Mouse (Mus musculus) midbrain, embryonic 13.5 days (tissue): ENCODE data around the gene Camk1. TPM values are rescaled to one million over a fixed set of nuclear protein-coding genes. Genes with fewer than 3 reads are reported as not detected.
A peak's percentile ranks its signal among the peaks of the same experiment; 100 is the strongest.

Experiments used
- ATAC-seq: fragments of 200-750 bp; cut with Nextera tagmentation; 2 replicates; pipeline ENCODE4 v1.8.0; 2017; ENCODE audit warnings: mild to moderate bottlenecking, moderate TSS enrichment, moderate library complexity
- H3K27ac ChIP-seq: fragments of 300-500 bp; sonication (generic); 2 replicates; pipeline ENCODE4 v1.5.1; 2015; ENCODE audit warnings: inconsistent platforms, mild to moderate bottlenecking, moderate library complexity
- H3K27me3 ChIP-seq: fragments of 300-500 bp; sonication (generic); 2 replicates; pipeline ENCODE4 v1.6.1; 2015; ENCODE audit warnings: mild to moderate bottlenecking, inconsistent platforms
- H3K36me3 ChIP-seq: fragments of 300-500 bp; sonication (generic); 2 replicates; pipeline ENCODE4 v1.6.1; 2015; ENCODE audit warnings: mild to moderate bottlenecking, inconsistent platforms
- H3K4me1 ChIP-seq: fragments of 300-500 bp; sonication (generic); replicated peaks from 2 replicates; pipeline ENCODE4 v1.6.1; 2015; ENCODE audit warnings: inconsistent platforms
- H3K4me2 ChIP-seq: fragments of 300-500 bp; sonication (generic); replicated peaks from 2 replicates; pipeline ENCODE4 v1.6.1; 2015; ENCODE audit warnings: moderate library complexity, mild to moderate bottlenecking, inconsistent platforms
- H3K4me3 ChIP-seq: fragments of 300-500 bp; sonication (generic); replicated peaks from 2 replicates; pipeline ENCODE4 v1.5.1; 2015; ENCODE audit warnings: mild to moderate bottlenecking, inconsistent platforms
- H3K9ac ChIP-seq: fragments of 300-500 bp; sonication (generic); replicated peaks from 2 replicates; pipeline ENCODE4 v1.6.1; 2015; ENCODE audit warnings: mild to moderate bottlenecking, inconsistent platforms
- H3K9me3 ChIP-seq: fragments of 300-500 bp; sonication (generic); 2 replicates; pipeline ENCODE4 v1.6.1; 2016; ENCODE audit warnings: mild to moderate bottlenecking, inconsistent platforms
- WGBS: fragments of 180-500 bp; shearing (Covaris S2); methylation state at CpG from one replicate; pipeline ENCODE4 v1.1.7; 2015; 5-methylcytosine and 5-hydroxymethylcytosine counted together
- polyA plus RNA-seq: library from polyadenylated mRNA; unstranded; fragments of >200 nt; fragmentation: Nextera tagmentation; extraction: Ambion mirVana; gene quantifications from 2 replicates; pipeline ENCODE4 v1.2.1, GENCODE M21; 2015

Gene Camk1
- polyA plus RNA-seq, 1 experiment from 2014 or later, result 79.4 TPM

DNA sequence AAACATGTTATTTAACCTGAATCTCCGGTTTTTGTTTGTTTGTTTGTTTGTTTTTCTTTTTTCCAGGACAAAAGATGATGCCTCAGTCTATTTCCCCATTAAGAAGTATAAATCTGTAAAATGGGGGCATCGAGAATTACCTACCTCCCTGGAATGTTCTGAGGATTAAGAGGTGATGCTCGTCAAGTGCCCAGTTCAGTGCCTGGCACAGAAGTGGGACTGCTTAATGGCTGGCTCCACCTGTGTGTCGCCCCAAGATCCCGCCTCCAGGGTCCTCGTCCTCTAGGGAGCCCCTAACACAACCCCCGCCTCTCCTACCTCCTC is 33.4 kb upstream of the Camk1 start:
- peaks cover 56% of the 10 kb centered on the region for H3K36me3 ChIP-seq
- H3K9ac ChIP-seq, result peak overlapping the region; percentile 98
- WGBS, result 14% methylated on average over 7 of the region's 7 CpGs
- H3K27ac ChIP-seq, result peak overlapping the region; percentile 91
- H3K4me1 ChIP-seq, result peaks cover 27% of the 10 kb centered on the region
- H3K4me2 ChIP-seq, result peak overlapping the region; percentile 99
- ATAC-seq, result no peak
- H3K27me3 ChIP-seq, result no peaks in the 10 kb centered on the region
- H3K4me3 ChIP-seq, result peak overlapping the region; percentile 99
- H3K9me3 ChIP-seq, result no peaks in the 10 kb centered on the region

DNA sequence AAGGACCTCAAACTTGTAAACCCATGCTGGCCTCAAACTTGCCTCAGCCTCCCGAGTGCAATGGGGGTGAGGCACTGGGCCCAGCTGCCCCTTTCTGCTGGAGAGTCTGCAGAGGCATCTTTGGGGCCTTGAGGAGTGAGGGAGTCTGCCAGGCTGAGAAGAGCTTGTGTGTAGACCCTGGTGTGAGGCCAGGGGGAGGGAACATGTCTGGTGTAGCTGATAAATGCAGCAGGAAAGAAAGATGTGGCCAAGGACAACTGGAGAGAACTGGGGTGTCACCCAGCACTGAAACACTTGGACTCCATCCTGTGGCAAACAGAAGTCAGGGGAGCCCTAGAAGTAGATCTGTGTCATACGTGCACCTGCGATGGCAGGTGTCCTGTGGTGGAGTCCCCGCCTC is 29.7 kb upstream of the Camk1 start:
- Histone ChIP-seq H3K9ac (0 out of 2 replicates have a peak overlapping the region, but pooled peaks have one; percentile 11), H3K36me3 (peaks cover 74% of the 10 kb centered on the region), H3K4me2 (no peak overlapping the region), H3K4me1 (peaks cover 13% of the 10 kb centered on the region), H3K27ac (no peak overlapping the region), H3K27me3 (no peaks in the 10 kb centered on the region), H3K9me3 (no peaks in the 10 kb centered on the region), H3K4me3 (no peak overlapping the region)
- no peak for ATAC-seq
- WGBS, result 96% methylated on average over 4 of the region's 4 CpGs

DNA sequence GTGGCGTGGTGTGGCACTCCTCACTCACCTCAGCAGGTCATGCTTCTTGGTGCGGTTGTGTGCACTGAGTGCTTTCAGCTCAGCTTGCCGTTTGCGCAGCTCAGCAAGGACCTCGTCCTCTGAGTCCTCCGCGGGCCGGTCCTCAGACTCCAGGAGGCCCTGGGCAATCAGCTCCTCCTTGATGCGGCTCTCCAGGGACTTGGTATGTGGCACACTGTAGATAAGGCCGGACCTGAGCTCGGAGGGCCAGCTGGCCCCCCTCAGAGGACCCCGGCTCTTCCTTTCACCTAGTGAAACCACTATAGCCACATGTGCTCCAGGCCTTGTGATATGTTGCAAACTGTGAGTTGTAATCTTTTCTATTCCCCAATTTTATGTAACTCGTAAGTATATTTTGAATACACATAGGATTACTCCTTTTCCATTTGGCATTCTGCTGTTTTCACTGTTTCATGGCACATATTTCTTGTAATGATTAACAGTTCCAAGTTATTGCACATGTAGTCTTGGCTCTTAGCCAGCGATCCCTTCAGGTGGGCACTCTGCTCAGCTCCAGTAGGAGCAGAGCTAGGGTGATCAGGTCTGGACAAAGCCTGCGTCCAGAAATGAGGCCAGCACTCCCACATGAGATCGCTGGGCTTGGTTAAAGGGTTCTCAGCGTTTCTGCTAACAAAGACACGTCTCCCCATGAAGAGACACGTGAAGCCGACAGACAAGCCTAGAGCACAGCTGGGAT is 26.6 kb upstream of the Camk1 start:
- peaks cover 88% of the 10 kb centered on the region for H3K36me3 ChIP-seq
- no peak overlapping the region for H3K27ac ChIP-seq
- H3K4me1 ChIP-seq, result no peaks in the 10 kb centered on the region
- H3K27me3 ChIP-seq, result no peaks in the 10 kb centered on the region
- no peak overlapping the region for H3K9ac ChIP-seq
- 95% methylated on average over 20 of the region's 20 CpGs for WGBS
- H3K4me3 ChIP-seq, result no peak overlapping the region
- no peaks in the 10 kb centered on the region for H3K9me3 ChIP-seq
- no peak for ATAC-seq
- H3K4me2 ChIP-seq, result no peak overlapping the region

DNA sequence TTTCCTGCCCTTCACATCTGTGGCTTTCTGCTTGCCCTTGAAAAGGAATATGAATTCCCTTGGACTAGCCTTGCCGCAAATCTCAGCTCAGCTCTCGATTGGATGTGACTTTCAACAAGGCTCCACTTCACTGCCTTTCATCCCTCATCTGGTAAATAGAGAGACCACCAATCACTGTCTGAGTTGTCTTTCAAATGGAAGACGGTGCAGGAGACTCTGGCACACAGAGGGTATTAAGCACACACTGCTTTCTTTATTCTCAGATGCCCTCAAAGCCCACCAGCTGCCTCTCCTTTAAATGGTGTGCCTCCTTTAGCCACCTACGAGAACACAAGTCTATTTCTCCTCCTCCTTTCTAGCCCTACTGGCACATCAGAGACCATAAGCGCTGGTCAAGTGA is 24.8 kb upstream of the Camk1 start:
- no peak for ATAC-seq
- WGBS, result 81% methylated on average over 5 of the region's 5 CpGs
- Histone ChIP-seq H3K4me1 (no peaks in the 10 kb centered on the region), H3K4me2 (no peak overlapping the region), H3K9ac (no peak overlapping the region), H3K27ac (no peak overlapping the region), H3K9me3 (no peaks in the 10 kb centered on the region), H3K4me3 (no peak overlapping the region), H3K27me3 (no peaks in the 10 kb centered on the region), H3K36me3 (peaks cover 70% of the 10 kb centered on the region)

DNA sequence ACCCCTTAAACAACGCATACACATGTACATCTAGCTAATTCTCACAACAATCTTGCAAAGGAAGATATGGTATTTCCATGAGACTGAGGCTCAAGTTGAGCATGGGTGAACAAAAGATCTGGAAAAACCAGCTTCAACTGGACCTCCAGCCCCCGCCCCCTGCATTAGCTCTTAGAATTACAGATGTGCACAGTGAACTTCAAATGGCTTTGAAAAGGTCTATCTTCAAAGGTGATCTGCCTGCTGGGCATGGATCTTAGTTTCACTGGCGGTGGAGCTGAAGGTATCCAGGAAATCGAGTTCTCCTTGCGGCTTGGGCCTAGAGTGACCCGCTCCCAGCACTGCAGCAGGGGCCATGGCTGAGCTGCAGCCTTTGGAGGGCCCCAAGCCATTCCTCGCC is 24.3 kb upstream of the Camk1 start:
- no peak overlapping the region for H3K27ac ChIP-seq
- WGBS, result 94% methylated on average over 7 of the region's 7 CpGs

DNA sequence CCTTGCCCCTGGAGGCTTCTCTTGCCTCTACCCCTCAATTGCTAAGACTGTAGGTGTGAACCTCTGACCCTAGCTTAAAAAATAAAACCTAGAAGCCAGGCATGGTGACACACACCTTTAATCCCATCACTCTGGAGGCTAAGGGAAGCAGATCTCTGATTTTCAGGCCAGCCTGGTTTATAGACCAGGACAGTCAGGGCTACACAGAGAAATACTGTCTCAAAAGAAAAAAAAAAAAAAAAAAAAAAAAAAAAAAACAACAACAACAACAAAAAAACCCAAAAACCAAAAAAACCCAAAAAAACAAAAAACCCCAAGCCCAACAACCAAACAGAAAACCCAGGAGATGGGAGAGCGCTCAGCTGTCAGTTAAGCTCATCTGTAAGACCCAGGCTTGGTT is 23.8 kb upstream of the Camk1 start:
- H3K27ac ChIP-seq, result no peak overlapping the region
- peaks cover 60% of the 10 kb centered on the region for H3K36me3 ChIP-seq
- 100% methylated on average over 1 of the region's 1 CpGs for WGBS
- no peaks in the 10 kb centered on the region for H3K9me3 ChIP-seq
- H3K4me1 ChIP-seq, result no peaks in the 10 kb centered on the region
- H3K4me2 ChIP-seq, result no peak overlapping the region
- H3K4me3 ChIP-seq, result no peak overlapping the region
- H3K9ac ChIP-seq, result no peak overlapping the region
- H3K27me3 ChIP-seq, result no peaks in the 10 kb centered on the region
- no peak for ATAC-seq

More for the DNA sequence above, 24.3 kb upstream of the Camk1 start:
- H3K27me3 ChIP-seq, result no peaks in the 10 kb centered on the region
- H3K4me2 ChIP-seq, result no peak overlapping the region
- no peaks in the 10 kb centered on the region for H3K4me1 ChIP-seq
- H3K4me3 ChIP-seq, result no peak overlapping the region
- no peaks in the 10 kb centered on the region for H3K9me3 ChIP-seq
- no peak overlapping the region for H3K9ac ChIP-seq
- peaks cover 66% of the 10 kb centered on the region for H3K36me3 ChIP-seq
- no peak for ATAC-seq

DNA sequence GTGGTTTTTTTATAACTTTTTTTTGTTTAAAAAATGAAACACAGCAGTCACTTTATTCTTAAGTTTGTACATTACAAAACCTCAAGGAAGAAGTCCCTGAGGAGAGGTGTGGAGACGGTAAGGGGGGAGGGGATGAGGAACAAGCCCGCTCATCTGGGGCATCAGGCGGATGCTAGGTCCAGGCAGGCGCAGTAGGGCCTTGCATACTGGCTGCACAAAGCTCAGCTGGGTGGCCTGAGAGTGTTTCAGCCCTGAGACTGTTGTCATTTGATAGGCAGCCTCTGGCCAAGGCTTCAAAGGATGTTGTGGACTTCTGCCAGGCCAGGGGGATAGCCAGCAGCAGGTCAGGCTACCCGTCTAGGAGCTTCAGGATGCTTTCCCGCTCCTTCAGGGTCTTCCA is 22.9 kb upstream of the Camk1 start:
- H3K4me3 ChIP-seq, result no peak overlapping the region
- no peaks in the 10 kb centered on the region for H3K27me3 ChIP-seq
- H3K36me3 ChIP-seq, result peaks cover 51% of the 10 kb centered on the region
- no peak overlapping the region for H3K9ac ChIP-seq
- 94% methylated on average over 6 of the region's 6 CpGs for WGBS
- no peaks in the 10 kb centered on the region for H3K9me3 ChIP-seq
- no peak overlapping the region for H3K27ac ChIP-seq
- H3K4me2 ChIP-seq, result no peak overlapping the region
- no peak for ATAC-seq
- H3K4me1 ChIP-seq, result no peaks in the 10 kb centered on the region

DNA sequence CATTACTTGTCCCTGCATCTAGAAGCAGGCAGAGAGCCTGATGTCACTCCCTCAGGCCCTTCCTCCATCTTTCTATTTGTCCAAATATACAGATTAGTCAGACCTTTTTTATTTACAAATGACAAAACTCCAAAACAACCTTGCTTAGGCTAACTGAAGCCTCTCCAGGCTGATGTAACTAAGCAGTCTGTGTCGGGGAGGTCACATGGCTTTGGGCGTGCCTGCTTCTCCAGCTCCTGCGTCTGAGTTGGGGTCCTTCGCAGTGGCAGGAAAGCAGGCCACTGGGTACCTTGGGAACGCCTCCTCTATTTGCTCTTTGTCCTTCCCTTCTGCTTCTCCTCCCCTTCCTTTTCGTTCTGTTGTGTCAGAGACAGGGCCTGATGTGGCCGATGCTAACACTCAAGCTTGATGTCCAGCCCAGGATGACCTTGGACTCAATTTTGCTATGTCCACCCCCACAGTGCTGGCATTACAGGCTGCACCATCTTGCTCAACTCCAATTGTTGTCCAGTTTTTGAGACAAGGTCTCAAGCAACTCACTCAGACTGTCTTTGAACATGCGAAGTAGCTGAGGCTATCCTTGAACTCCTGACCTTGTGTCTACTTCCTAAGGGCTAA is 20.8 kb upstream of the Camk1 start:
- WGBS, result 71% methylated on average over 8 of the region's 8 CpGs
- no peak overlapping the region for H3K4me3 ChIP-seq
- no peak overlapping the region for H3K27ac ChIP-seq
- H3K4me1 ChIP-seq, result no peaks in the 10 kb centered on the region
- H3K27me3 ChIP-seq, result no peaks in the 10 kb centered on the region
- no peak for ATAC-seq
- no peaks in the 10 kb centered on the region for H3K9me3 ChIP-seq
- H3K36me3 ChIP-seq, result peaks cover 31% of the 10 kb centered on the region
- H3K9ac ChIP-seq, result no peak overlapping the region
- H3K4me2 ChIP-seq, result no peak overlapping the region

DNA sequence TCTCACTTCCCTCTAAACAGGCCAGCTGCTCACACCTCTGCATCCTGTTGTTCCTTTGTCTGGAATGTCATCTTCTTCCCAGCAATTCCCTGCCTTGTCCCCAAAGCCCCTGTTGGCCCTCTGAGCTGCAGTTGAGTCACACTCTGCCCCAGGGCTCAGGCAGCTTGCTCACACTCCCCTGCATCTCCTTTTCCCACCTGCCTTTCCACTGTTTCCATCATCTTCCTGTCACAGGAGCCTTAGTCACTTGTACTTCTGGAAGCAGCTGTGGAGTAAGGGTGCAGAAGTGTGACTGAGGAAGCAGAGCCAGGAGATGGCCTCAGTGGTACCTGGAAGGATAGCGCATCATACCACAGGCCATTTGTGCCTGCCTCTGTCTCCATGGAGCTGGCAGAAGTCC is 18.5 kb upstream of the Camk1 start:
- Histone ChIP-seq H3K4me2 (no peak overlapping the region), H3K27ac (no peak overlapping the region), H3K9ac (no peak overlapping the region), H3K4me3 (no peak overlapping the region), H3K36me3 (peaks cover 12% of the 10 kb centered on the region), H3K9me3 (no peaks in the 10 kb centered on the region), H3K27me3 (no peaks in the 10 kb centered on the region), H3K4me1 (no peaks in the 10 kb centered on the region)
- WGBS, result 100% methylated on average over 1 of the region's 1 CpGs
- no peak for ATAC-seq

DNA sequence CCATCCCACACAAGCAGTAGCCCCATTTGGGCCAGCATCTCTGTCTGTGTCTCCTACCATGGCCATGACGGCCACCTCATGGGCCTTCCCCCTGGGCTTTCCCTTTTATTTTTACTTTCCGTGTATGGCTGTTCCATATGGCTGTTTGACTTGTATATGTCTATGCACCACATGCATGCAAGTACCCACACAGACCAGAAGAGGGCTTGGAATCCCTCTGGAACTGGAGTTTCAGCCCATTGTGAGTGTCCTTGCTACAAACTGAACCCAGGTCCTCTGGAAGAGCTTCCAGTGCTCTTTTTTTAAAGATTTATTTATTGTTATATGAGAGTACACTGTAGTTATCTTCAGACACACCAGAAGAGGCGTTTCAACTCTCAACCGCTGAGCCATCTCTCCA is 17.7 kb upstream of the Camk1 start:
- ATAC-seq, result no peak
- H3K27ac ChIP-seq, result no peak overlapping the region
- no peaks in the 10 kb centered on the region for H3K4me1 ChIP-seq
- H3K4me3 ChIP-seq, result no peak overlapping the region
- H3K27me3 ChIP-seq, result no peaks in the 10 kb centered on the region
- H3K36me3 ChIP-seq, result peaks cover 5% of the 10 kb centered on the region
- 78% methylated on average over 4 of the region's 4 CpGs for WGBS
- H3K4me2 ChIP-seq, result no peak overlapping the region
- H3K9me3 ChIP-seq, result no peaks in the 10 kb centered on the region
- H3K9ac ChIP-seq, result no peak overlapping the region

DNA sequence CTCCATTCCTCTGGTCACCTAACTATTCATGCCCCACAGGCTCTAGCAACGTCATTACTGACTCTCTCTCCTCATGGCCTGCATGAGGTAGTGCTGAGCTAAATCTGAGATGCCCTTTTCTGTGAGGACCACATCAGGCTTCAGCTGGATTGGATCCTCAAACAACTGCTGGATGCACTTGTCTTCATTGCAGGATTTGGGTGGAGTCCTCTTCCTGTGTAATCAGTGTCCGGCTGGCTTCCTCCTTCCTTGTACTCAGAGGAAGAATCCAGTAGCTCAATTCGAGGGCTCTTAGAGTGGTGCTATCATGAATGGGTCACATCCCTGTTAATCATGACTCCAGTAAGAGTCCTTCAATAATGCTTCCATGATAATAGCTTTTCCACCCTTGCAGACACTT is 9.9 kb upstream of the Camk1 start:
- Histone ChIP-seq H3K9ac (no peak overlapping the region), H3K9me3 (no peaks in the 10 kb centered on the region), H3K36me3 (no peaks in the 10 kb centered on the region), H3K4me3 (no peak overlapping the region), H3K4me2 (no peak overlapping the region), H3K27me3 (no peaks in the 10 kb centered on the region), H3K27ac (no peak overlapping the region), H3K4me1 (no peaks in the 10 kb centered on the region)
- ATAC-seq, result no peak
- 78% methylated on average over 3 of the region's 3 CpGs for WGBS

DNA sequence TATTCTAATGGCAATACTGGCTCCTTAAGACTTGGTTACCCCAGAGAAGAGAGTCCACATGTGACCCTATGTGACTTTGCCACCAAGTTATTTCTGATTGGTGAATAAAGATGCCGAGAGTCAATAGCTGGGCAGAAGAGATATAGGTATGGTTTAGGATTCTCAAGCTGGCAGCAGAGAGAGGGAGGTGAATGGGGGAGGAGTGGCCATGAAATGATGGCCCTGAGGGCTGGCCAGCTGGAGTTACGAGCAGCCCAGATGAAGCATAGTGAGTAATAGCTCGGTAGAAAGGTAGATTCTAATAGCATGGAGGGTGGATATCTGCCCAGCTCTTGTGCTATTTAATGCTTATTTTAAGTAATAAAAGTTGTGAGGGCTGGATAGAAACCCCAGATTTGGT is 9.0 kb upstream of the Camk1 start:
- no peak for ATAC-seq
- Histone ChIP-seq H3K4me2 (no peak overlapping the region), H3K4me3 (no peak overlapping the region), H3K27me3 (no peaks in the 10 kb centered on the region), H3K36me3 (no peaks in the 10 kb centered on the region), H3K27ac (no peak overlapping the region), H3K9ac (no peak overlapping the region), H3K9me3 (no peaks in the 10 kb centered on the region), H3K4me1 (no peaks in the 10 kb centered on the region)
- 81% methylated on average over 3 of the region's 3 CpGs for WGBS

DNA sequence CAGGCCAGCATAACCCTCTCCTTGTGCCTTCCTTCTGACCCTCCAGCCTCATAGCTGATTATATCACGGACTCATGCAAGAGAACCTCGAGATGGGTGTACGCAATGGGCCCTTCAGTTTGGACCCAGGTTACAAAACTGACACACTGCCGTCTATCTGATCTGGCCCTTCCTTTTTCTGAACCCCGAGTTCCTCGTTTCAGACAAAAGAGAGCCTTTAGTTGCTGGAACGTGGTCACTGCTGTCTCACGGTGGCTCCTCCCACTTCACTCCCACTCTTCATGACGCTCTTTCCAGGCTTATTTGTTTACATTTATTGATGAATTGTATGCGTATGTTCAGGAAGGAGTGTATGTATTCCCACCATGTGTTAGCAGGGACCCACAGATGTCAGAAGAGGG is 7.9 kb upstream of the Camk1 start:
- Histone ChIP-seq H3K36me3 (no peaks in the 10 kb centered on the region), H3K9ac (no peak overlapping the region), H3K4me3 (no peak overlapping the region), H3K9me3 (no peaks in the 10 kb centered on the region), H3K27ac (no peak overlapping the region), H3K4me2 (no peak overlapping the region), H3K4me1 (no peaks in the 10 kb centered on the region), H3K27me3 (no peaks in the 10 kb centered on the region)
- ATAC-seq, result no peak
- WGBS, result 70% methylated on average over 10 of the region's 10 CpGs
